Mouse (Mus musculus) kidney, postnatal 0 days (tissue): ENCODE results near the gene D130052B06Rik. TPM values are rescaled to one million over a fixed set of nuclear protein-coding genes. Genes with fewer than 3 reads are reported as not detected.

Experiments
- ATAC-seq: fragments of 200-750 bp; cut with Nextera tagmentation; replicated peaks from 2 replicates; pipeline ENCODE4 v1.8.0; 2017; ENCODE audit warnings: low read depth, moderate number of reproducible peaks, moderate TSS enrichment, moderate library complexity; ENCODE audit not compliant: low FRiP score
- DNase-seq: peaks from one replicate; pipeline ENCODE4 v3.0.0-alpha.2; 2016; ENCODE audit warnings: low spot score
- H3K27ac ChIP-seq: fragments of 300-500 bp; sonication (generic); 2 replicates; pipeline ENCODE4 v1.5.1; 2014; ENCODE audit warnings: mild to moderate bottlenecking
- H3K27me3 ChIP-seq: fragments of 300-500 bp; sonication (generic); 2 replicates; pipeline ENCODE4 v1.6.1; 2014; ENCODE audit warnings: low read length, mixed read lengths; ENCODE audit not compliant: insufficient read depth
- H3K36me3 ChIP-seq: fragments of 300-500 bp; sonication (generic); 2 replicates; pipeline ENCODE4 v1.6.1; 2014; ENCODE audit warnings: low read length, mixed read lengths; ENCODE audit not compliant: insufficient read depth
- H3K4me1 ChIP-seq: fragments of 300-500 bp; sonication (generic); replicated peaks from 2 replicates; pipeline ENCODE4 v1.6.1; 2014; ENCODE audit warnings: antibody characterized with exemption, low read length, mixed read lengths; ENCODE audit not compliant: insufficient read depth
- H3K4me2 ChIP-seq: fragments of 300-500 bp; sonication (generic); 2 replicates; pipeline ENCODE4 v1.6.1; 2014; ENCODE audit warnings: mild to moderate bottlenecking, low read length, moderate library complexity, mixed read lengths
- H3K4me3 ChIP-seq: fragments of 300-500 bp; sonication (generic); replicated peaks from 2 replicates; pipeline ENCODE4 v1.5.1; 2014; ENCODE audit warnings: low read depth, low read length
- H3K9ac ChIP-seq: fragments of 300-500 bp; sonication (generic); 2 replicates; pipeline ENCODE4 v1.6.1; 2014; ENCODE audit warnings: low read depth, low read length
- H3K9me3 ChIP-seq: fragments of 300-500 bp; sonication (generic); replicated peaks from 2 replicates; pipeline ENCODE4 v1.6.1; 2016; ENCODE audit warnings: low read length, inconsistent platforms, mixed read lengths
- CTCF ChIP-seq: IDR thresholded peaks from 2 replicates; pipeline ENCODE4 v1.5.1; 2016; ENCODE audit warnings: antibody characterized with exemption, low read depth, mild to moderate bottlenecking, moderate library complexity
- WGBS: fragments of 180-500 bp; shearing (Covaris S2); extraction: QIAGEN DNeasy Blood & Tissue Kit; methylation state at CpG from one replicate; pipeline ENCODE4 v1.1.7; 2014; 5-methylcytosine and 5-hydroxymethylcytosine counted together
- polyA plus RNA-seq: library from polyadenylated mRNA; unstranded; fragments of >200 nt; fragmentation: Nextera tagmentation; extraction: Ambion mirVana; gene quantifications from 2 replicates; pipeline ENCODE4 v1.2.1, GENCODE M21; 2015

The D130052B06Rik gene
- polyA plus RNA-seq, 1 experiment from 2014 or later: not detected

- Histone ChIP-seq H3K9me3 (no peaks in the 10 kb centered on the region), H3K27me3 (no peaks in the 10 kb centered on the region), H3K4me1 (no peaks in the 10 kb centered on the region), H3K36me3 (no peaks in the 10 kb centered on the region), H3K27ac (no peak overlapping the region), H3K4me3 (no peak overlapping the region), H3K9ac (no peak overlapping the region), H3K4me2 (no peak overlapping the region)
- TF ChIP-seq CTCF: no peak
- peak; percentile 21; the same call in 1 of the 2 replicates for ATAC-seq
- DNase-seq: no peak
- 49% methylated on average over 3 of the region's 3 CpGs for WGBS
These were observed 19.5 kb upstream of the D130052B06Rik start for GRCm38 (mm10) chr11:33579621-33580020.

- no peak for ATAC-seq
- TF ChIP-seq CTCF: no peak
- WGBS: 19% methylated on average over 6 of the region's 6 CpGs
- DNase-seq: peak; percentile 35
- H3K9ac ChIP-seq: no peak overlapping the region
- H3K4me2 ChIP-seq: no peak overlapping the region
- H3K36me3 ChIP-seq: no peaks in the 10 kb centered on the region
- H3K27ac ChIP-seq: no peak overlapping the region
- no peak overlapping the region for H3K4me3 ChIP-seq
- no peaks in the 10 kb centered on the region for H3K4me1 ChIP-seq
- H3K9me3 ChIP-seq: no peaks in the 10 kb centered on the region
- no peaks in the 10 kb centered on the region for H3K27me3 ChIP-seq
These were observed 12.5 kb upstream of the D130052B06Rik start for GRCm38 (mm10) chr11:33586614-33587013.

DNA sequence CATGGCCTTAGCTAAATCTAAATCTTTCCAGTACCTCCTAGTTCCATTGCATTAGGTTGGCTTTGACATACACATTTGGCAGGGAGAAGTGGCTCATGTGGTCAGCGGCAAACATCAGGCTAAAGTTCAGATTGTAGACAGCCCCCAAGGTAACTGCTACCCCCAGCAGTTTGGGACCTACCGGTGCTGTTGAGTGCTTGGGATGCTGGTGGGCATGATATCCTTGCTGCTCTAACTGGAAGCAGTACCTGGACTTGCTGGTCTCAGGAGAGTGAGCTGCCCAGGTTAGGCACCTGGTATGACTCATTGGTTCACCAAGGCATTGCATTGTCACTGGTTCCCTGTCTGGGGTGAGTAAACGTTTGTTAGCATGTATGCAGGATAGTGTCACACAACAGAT is 8.3 kb upstream of the D130052B06Rik start:
- no peak for DNase-seq
- Histone ChIP-seq H3K27ac (no peak overlapping the region), H3K4me2 (no peak overlapping the region), H3K9me3 (no peaks in the 10 kb centered on the region), H3K27me3 (no peaks in the 10 kb centered on the region), H3K9ac (no peak overlapping the region), H3K4me3 (no peak overlapping the region), H3K4me1 (no peaks in the 10 kb centered on the region), H3K36me3 (no peaks in the 10 kb centered on the region)
- ATAC-seq: no peak
- TF ChIP-seq CTCF: no peak
- 86% methylated on average over 3 of the region's 3 CpGs for WGBS

DNA sequence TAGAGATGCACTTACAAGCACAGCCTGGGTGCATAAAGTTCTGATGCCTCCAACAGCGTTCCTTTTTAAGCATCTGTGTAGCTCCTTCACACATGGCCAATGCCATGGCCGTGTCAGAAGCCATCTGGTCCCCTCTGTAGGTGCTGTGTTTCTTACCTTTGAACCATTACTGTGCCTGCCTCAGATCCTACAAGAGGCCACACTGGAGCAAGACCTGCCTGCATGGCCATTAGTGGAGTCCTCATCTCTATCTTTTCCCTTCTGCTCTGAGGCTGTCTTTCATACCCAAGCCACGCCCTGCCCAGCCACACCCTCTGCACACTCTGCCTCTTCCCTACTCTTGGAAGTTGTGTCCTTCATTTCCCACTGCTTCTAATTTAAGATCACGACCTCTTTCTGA is 6.3 kb upstream of the D130052B06Rik start:
- DNase-seq: no peak
- no peaks in the 10 kb centered on the region for H3K9me3 ChIP-seq
- no peak overlapping the region for H3K27ac ChIP-seq
- TF ChIP-seq CTCF: no peak
- ATAC-seq: no peak
- H3K4me1 ChIP-seq: no peaks in the 10 kb centered on the region
- no peaks in the 10 kb centered on the region for H3K36me3 ChIP-seq
- H3K9ac ChIP-seq: no peak overlapping the region
- H3K4me2 ChIP-seq: no peak overlapping the region
- WGBS: 75% methylated on average over 4 of the region's 4 CpGs
- H3K27me3 ChIP-seq: no peaks in the 10 kb centered on the region
- no peak overlapping the region for H3K4me3 ChIP-seq

DNA sequence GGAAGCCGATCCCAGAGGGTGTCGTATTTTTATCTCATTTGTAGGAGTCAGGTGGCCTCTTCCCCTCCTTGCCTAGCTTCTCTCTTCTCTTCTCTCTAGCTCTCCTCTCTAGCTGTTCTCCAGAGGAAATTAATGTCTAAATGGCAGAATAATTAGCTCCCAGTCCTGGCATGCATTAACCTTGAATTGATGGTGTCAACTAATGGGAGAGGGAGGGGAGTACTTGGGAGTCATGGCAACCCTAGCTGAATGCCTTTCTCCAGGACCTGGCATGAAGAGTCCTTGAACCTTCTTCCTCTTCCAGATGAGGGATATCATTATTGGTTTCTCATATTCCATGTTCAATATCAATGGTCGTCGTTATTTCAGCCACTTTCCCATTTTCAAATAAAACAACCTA is 2.4 kb upstream of the D130052B06Rik start:
- WGBS: 58% methylated on average over 4 of the region's 4 CpGs
- H3K4me2 ChIP-seq: no peak overlapping the region
- H3K27ac ChIP-seq: no peak overlapping the region
- no peak overlapping the region for H3K9ac ChIP-seq
- no peaks in the 10 kb centered on the region for H3K9me3 ChIP-seq
- H3K4me1 ChIP-seq: no peaks in the 10 kb centered on the region
- TF ChIP-seq CTCF: no peak
- no peaks in the 10 kb centered on the region for H3K36me3 ChIP-seq
- ATAC-seq (no peak), DNase-seq (no peak)
- H3K27me3 ChIP-seq: no peaks in the 10 kb centered on the region
- H3K4me3 ChIP-seq: no peak overlapping the region

- Histone ChIP-seq H3K27me3 (no peaks in the 10 kb centered on the region), H3K36me3 (no peaks in the 10 kb centered on the region), H3K9ac (no peak overlapping the region), H3K4me1 (no peaks in the 10 kb centered on the region), H3K4me3 (no peak overlapping the region), H3K9me3 (no peaks in the 10 kb centered on the region), H3K27ac (no peak overlapping the region), H3K4me2 (no peak overlapping the region)
- WGBS: 48% methylated on average over 2 of the region's 2 CpGs
- TF ChIP-seq CTCF: no peak
- no peak for DNase-seq
- ATAC-seq: no peak
These were observed 4.1 kb downstream of the D130052B06Rik start for GRCm38 (mm10) chr11:33603174-33603573.

DNA sequence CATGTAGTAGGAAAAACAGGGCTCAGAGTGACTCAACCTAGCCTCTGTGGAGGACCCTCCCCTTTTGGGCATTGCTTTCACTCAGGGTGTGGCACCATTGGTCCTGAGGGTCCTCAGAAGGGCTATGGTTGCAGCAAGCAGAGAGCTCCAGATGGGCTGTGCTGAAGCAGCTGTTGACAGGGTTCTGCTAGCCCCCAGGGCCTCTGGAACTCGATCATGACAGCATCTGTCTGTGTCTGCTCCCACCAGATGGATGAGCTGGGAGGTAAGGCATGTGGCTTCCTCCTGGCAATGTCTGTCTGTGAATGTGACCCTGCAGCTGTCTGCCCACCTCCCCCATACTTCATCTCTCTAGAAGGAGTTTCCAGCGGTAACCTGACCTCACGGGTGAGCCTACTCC is 8.7 kb downstream of the D130052B06Rik start:
- ATAC-seq: peak; percentile 85
- no peak for TF ChIP-seq CTCF

More for the DNA sequence above, 8.7 kb downstream of the D130052B06Rik start:
- H3K27ac ChIP-seq: no peak overlapping the region
- WGBS: 18% methylated on average over 3 of the region's 3 CpGs
- H3K4me2 ChIP-seq: no peak overlapping the region
- no peaks in the 10 kb centered on the region for H3K9me3 ChIP-seq
- H3K9ac ChIP-seq: no peak overlapping the region
- no peaks in the 10 kb centered on the region for H3K36me3 ChIP-seq
- DNase-seq: peak; percentile 81
- H3K27me3 ChIP-seq: no peaks in the 10 kb centered on the region
- no peaks in the 10 kb centered on the region for H3K4me1 ChIP-seq
- no peak overlapping the region for H3K4me3 ChIP-seq
